Mouse (Mus musculus): ENCODE results near the gene Olfr1341.

The Olfr1341 gene

GRCm38 (mm10) chr4:118703223-118703622 lies at the start of gene Olfr1341:
TSS of gene Olfr1341 (plus strand) at chr4:118703523.
- no peak for DNase-seq (ENCODE audit: low spot score in 2 of 2)

- DNase-seq (ENCODE audit: low spot score in 2 of 2), result no peak
Measured at GRCm38 (mm10) chr4:118658652-118659051, 44.7 kb upstream of the Olfr1341 start, which contains the start of gene Olfr62. TSS of gene Olfr62 (plus strand) at chr4:118658952.

GRCm38 (mm10) chr4:118687086-118687485 lies 16.2 kb upstream of the Olfr1341 start:
- no peak for DNase-seq (ENCODE audit: low spot score in 2 of 2)

GRCm38 (mm10) chr4:118692412-118692973 lies 10.8 kb upstream of the Olfr1341 start, which contains the start of gene Olfr1342:
TSS of gene Olfr1342 (minus strand) at chr4:118692756.
- no peak for DNase-seq (ENCODE audit: low spot score in 2 of 2)

- no peak for DNase-seq (ENCODE audit: low spot score in 2 of 2)
Measured at GRCm38 (mm10) chr4:118693812-118694211, 9.5 kb upstream of the Olfr1341 start.

- DNase-seq (ENCODE audit: low spot score in 2 of 2), result no peak
Measured at GRCm38 (mm10) chr4:118708086-118708485, 4.8 kb downstream of the Olfr1341 start.

GRCm38 (mm10) chr4:118711656-118712055 lies 8.3 kb downstream of the Olfr1341 start:
- DNase-seq (ENCODE audit: low spot score in 2 of 2), result no peak

GRCm38 (mm10) chr4:118719838-118720237 lies 16.5 kb downstream of the Olfr1341 start, which contains the start of gene Olfr1340:
TSS of gene Olfr1340 (plus strand) at chr4:118720138.
- no peak for DNase-seq (ENCODE audit: low spot score in 2 of 2)

GRCm38 (mm10) chr4:118721742-118722483 lies 18.6 kb downstream of the Olfr1341 start:
- DNase-seq (ENCODE audit: low spot score in 2 of 2), result no peak

GRCm38 (mm10) chr4:118731875-118732274 lies 28.6 kb downstream of the Olfr1341 start, which contains the start of gene Olfr1339:
TSS of gene Olfr1339 (plus strand) at chr4:118732175.
- DNase-seq (ENCODE audit: low spot score in 2 of 2), result no peak

GRCm38 (mm10) chr4:118739574-118739973 lies 36.3 kb downstream of the Olfr1341 start:
- DNase-seq (ENCODE audit: low spot score in 2 of 2), result no peak

- no peak for DNase-seq (ENCODE audit: low spot score in 2 of 2)
Measured at GRCm38 (mm10) chr4:118740988-118741698, 37.8 kb downstream of the Olfr1341 start.

- no peak for DNase-seq (ENCODE audit: low spot score in 2 of 2)
Measured at GRCm38 (mm10) chr4:118741881-118742280, 38.6 kb downstream of the Olfr1341 start.

GRCm38 (mm10) chr4:118758637-118759036 lies 55.3 kb downstream of the Olfr1341 start, which contains the start of gene Olfr1338:
TSS of gene Olfr1338 (minus strand) at chr4:118758737.
- no peak for DNase-seq (ENCODE audit: low spot score in 2 of 2)
